Mouse (Mus musculus) myocyte (in vitro differentiated cells): Measurements from ENCODE around the gene Lrrc3b.

ENCODE experiments used
- CEBPB ChIP-seq: IDR thresholded peaks from 2 replicates; pipeline ENCODE4 v1.6.1; 2011; ENCODE audit warnings: mild to moderate bottlenecking, moderate library complexity; ENCODE audit not compliant: poor library complexity, insufficient read depth, severe bottlenecking
- E2F4 ChIP-seq: IDR thresholded peaks from one replicate; pipeline ENCODE4 v1.6.1; 2011; ENCODE audit warnings: mild to moderate bottlenecking, control low read depth, moderate library complexity; ENCODE audit not compliant: insufficient read depth
- MYOD1 ChIP-seq, 3 experiments: IDR thresholded peaks; one replicate each; pipeline ENCODE4 v1.6.1; 2011; ENCODE audit warnings: control low read depth in 2 of 3, low read depth in 2 of 3, mild to moderate bottlenecking in 2 of 3, moderate library complexity in 1 of 3; ENCODE audit not compliant: insufficient read length in 2 of 3, control insufficient read depth in 1 of 3
- POLR2A ChIP-seq: IDR thresholded peaks from one replicate; pipeline ENCODE4 v1.6.1; 2011; ENCODE audit warnings: low read depth, mild to moderate bottlenecking, control low read depth, moderate library complexity; ENCODE audit not compliant: insufficient read length
- TCF12 ChIP-seq: IDR thresholded peaks from one replicate; pipeline ENCODE4 v1.6.1; 2011; ENCODE audit warnings: mild to moderate bottlenecking, control low read depth; ENCODE audit not compliant: poor library complexity, insufficient read depth, severe bottlenecking
- TCF3 ChIP-seq: IDR thresholded peaks from one replicate; pipeline ENCODE4 v1.6.1; 2011; ENCODE audit warnings: low read depth, control low read depth; ENCODE audit not compliant: insufficient read length

- TF ChIP-seq POLR2A (no peak), CEBPB (no peak), TCF3 (no peak), MYOD1 (IDR thresholded peaks at IDR 0.05; ENCODE audit: control insufficient read depth in 1 of 3, insufficient read length in 2 of 3, low read depth in 2 of 3) (no peak), TCF12 (no peak), E2F4 (no peak)
Observed at GRCm38 (mm10) chr14:15437501-15437941, 1.3 kb downstream of the Lrrc3b start.
